Mouse (Mus musculus) CH12.LX (cell line): ENCODE measurements around the gene Lrrc75b. TPM values are rescaled to one million over a fixed set of nuclear protein-coding genes. Genes with fewer than 3 reads are reported as not detected.

Experiments
- DNase-seq: peaks from one replicate; pipeline ENCODE4 v3.0.0-alpha.2; 2013; ENCODE audit errors: extremely low read depth
- H3K27ac ChIP-seq: 2 replicates; pipeline ENCODE4 v1.5.1; 2012; ENCODE audit warnings: low read depth, mild to moderate bottlenecking, control low read depth, moderate library complexity; ENCODE audit not compliant: insufficient read depth
- H3K27me3 ChIP-seq: replicated peaks from 2 replicates; pipeline ENCODE3; 2012; ENCODE audit warnings: inconsistent platforms
- H3K36me3 ChIP-seq, 2 experiments: replicated peaks in 1 of 2; 2 replicates each; pipeline versions ENCODE3 to v1.6.1; 2012; ENCODE audit warnings: inconsistent platforms in 1 of 2, low read length in 1 of 2, mild to moderate bottlenecking in 1 of 2, mixed read lengths in 1 of 2, moderate library complexity in 1 of 2; ENCODE audit not compliant: control insufficient read depth in 1 of 2, insufficient read depth in 1 of 2
- H3K4me1 ChIP-seq, 2 experiments: 2 replicates each; pipeline ENCODE4 v1.6.1; 2012; ENCODE audit warnings: inconsistent platforms in 1 of 2, moderate library complexity in 1 of 2; ENCODE audit not compliant: insufficient read depth in 2 of 2, control insufficient read depth in 1 of 2
- H3K4me2 ChIP-seq: 2 replicates; pipeline ENCODE4 v1.6.1; 2012; ENCODE audit warnings: low read depth, mild to moderate bottlenecking, control low read depth; ENCODE audit not compliant: poor library complexity, insufficient read depth, severe bottlenecking
- H3K4me3 ChIP-seq, 3 experiments: fragments of 150-350 bp in 1 of 3; sonication (generic) in 1 of 3; replicated peaks in 1 of 3; 2 replicates each; pipeline versions ENCODE3 to v1.5.1; 2011 to 2012; ENCODE audit warnings: low read depth in 2 of 3, low read length in 2 of 3, mild to moderate bottlenecking in 2 of 3, moderate library complexity in 2 of 3, control low read depth in 1 of 3, improper control_type of control experiment in 1 of 3, inconsistent platforms in 1 of 3, mixed read lengths in 1 of 3; ENCODE audit not compliant: poor library complexity in 1 of 3
- H3K79me2 ChIP-seq: replicated peaks from 2 replicates; pipeline ENCODE4 v1.6.1; 2012; ENCODE audit warnings: mild to moderate bottlenecking, moderate library complexity; ENCODE audit not compliant: control insufficient read depth, poor library complexity, insufficient read depth, severe bottlenecking; ENCODE audit errors: extremely low read depth
- H3K9ac ChIP-seq: 2 replicates; pipeline ENCODE4 v1.6.1; 2012; ENCODE audit warnings: low read depth, mild to moderate bottlenecking, control low read depth, moderate library complexity; ENCODE audit not compliant: insufficient read depth
- H3K9me3 ChIP-seq: replicated peaks from 2 replicates; pipeline ENCODE3; 2012; ENCODE audit warnings: low read length, inconsistent platforms, mixed read lengths
- CHD1 ChIP-seq: IDR thresholded peaks from 2 replicates; pipeline ENCODE4 v1.6.1; 2012; ENCODE audit warnings: low read depth, low read length, improper control_type of control experiment, inconsistent platforms
- CTCF ChIP-seq, 2 experiments: IDR thresholded peaks in 1 of 2; conservative IDR thresholded peaks in 1 of 2; 2 replicates each; pipeline ENCODE4 v1.5.1; 2011 to 2012; ENCODE audit warnings: low read depth in 2 of 2, low read length in 2 of 2, improper control_type of control experiment in 1 of 2, inconsistent platforms in 1 of 2, mild to moderate bottlenecking in 1 of 2, moderate library complexity in 1 of 2
- E2F4 ChIP-seq: IDR thresholded peaks from 2 replicates; pipeline ENCODE4 v1.6.1; 2011; ENCODE audit warnings: low read depth, low read length, improper control_type of control experiment; ENCODE audit not compliant: insufficient replicate concordance
- ELF1 ChIP-seq: IDR thresholded peaks from 2 replicates; pipeline ENCODE4 v1.6.1; 2014; ENCODE audit warnings: low read depth, mild to moderate bottlenecking, inconsistent platforms, low read length, improper control_type of control experiment
- ETS1 ChIP-seq: conservative IDR thresholded peaks from 2 replicates; pipeline ENCODE4 v1.6.1; 2012; ENCODE audit warnings: low read depth, mild to moderate bottlenecking, inconsistent platforms, low read length, improper control_type of control experiment, moderate library complexity
- GABPA ChIP-seq: IDR thresholded peaks from 2 replicates; pipeline ENCODE4 v1.6.1; 2012; ENCODE audit warnings: low read depth, low read length, improper control_type of control experiment, inconsistent platforms; ENCODE audit not compliant: insufficient replicate concordance
- HCFC1 ChIP-seq: IDR thresholded peaks from 2 replicates; pipeline ENCODE4 v1.6.1; 2012; ENCODE audit warnings: low read depth, mild to moderate bottlenecking, inconsistent platforms, low read length, improper control_type of control experiment
- JUN ChIP-seq: IDR thresholded peaks from 2 replicates; pipeline ENCODE4 v1.6.1; 2011; ENCODE audit warnings: low read depth, mild to moderate bottlenecking, low read length, improper control_type of control experiment, moderate library complexity; ENCODE audit not compliant: insufficient read depth
- JUND ChIP-seq: conservative IDR thresholded peaks from 2 replicates; pipeline ENCODE4 v1.6.1; 2011; ENCODE audit warnings: low read depth, low read length, improper control_type of control experiment
- MAX ChIP-seq: IDR thresholded peaks from 2 replicates; pipeline ENCODE4 v1.6.1; 2011; ENCODE audit warnings: low read length, improper control_type of control experiment
- MEF2A ChIP-seq: IDR thresholded peaks from 2 replicates; pipeline ENCODE4 v1.6.1; 2014; ENCODE audit warnings: low read depth, mild to moderate bottlenecking, inconsistent platforms, low read length, improper control_type of control experiment, borderline replicate concordance
- MYC ChIP-seq: IDR thresholded peaks from 2 replicates; pipeline ENCODE4 v1.6.1; 2011; ENCODE audit warnings: low read depth, mild to moderate bottlenecking, improper control_type of control experiment, low read length
- NELFE ChIP-seq: IDR thresholded peaks from 2 replicates; pipeline ENCODE4 v1.6.1; 2011; ENCODE audit warnings: low read depth, low read length, improper control_type of control experiment
- PAX5 ChIP-seq: IDR thresholded peaks from 2 replicates; pipeline ENCODE4 v1.6.1; 2012; ENCODE audit warnings: low read length, inconsistent platforms, mixed read lengths
- POLR2AphosphoS2 ChIP-seq: IDR thresholded peaks from 2 replicates; pipeline ENCODE4 v1.6.1; 2011; ENCODE audit warnings: low read depth, low read length, improper control_type of control experiment
- SMC3 ChIP-seq: IDR thresholded peaks from 2 replicates; pipeline ENCODE4 v1.6.1; 2011; ENCODE audit warnings: low read depth, low read length, improper control_type of control experiment
- UBTF ChIP-seq: IDR thresholded peaks from 2 replicates; pipeline ENCODE4 v1.6.1; 2012; ENCODE audit warnings: low read depth, mild to moderate bottlenecking, inconsistent platforms, low read length, improper control_type of control experiment, moderate library complexity
- USF1 ChIP-seq: IDR thresholded peaks from 2 replicates; pipeline ENCODE4 v1.6.1; 2014; ENCODE audit warnings: low read depth, mild to moderate bottlenecking, inconsistent platforms, low read length, improper control_type of control experiment
- USF2 ChIP-seq: conservative IDR thresholded peaks from 2 replicates; pipeline ENCODE4 v1.6.1; 2011; ENCODE audit warnings: low read depth, low read length, improper control_type of control experiment
- ZNF384 ChIP-seq: IDR thresholded peaks from 2 replicates; pipeline ENCODE4 v1.6.1; 2012; ENCODE audit warnings: low read depth, low read length, improper control_type of control experiment, inconsistent platforms
- dilution Hi-C: fragments of 300-500 bp; cut with MboI; formaldehyde crosslinking; loops from 2 replicates; pipeline ENCODE4 v1.14.3; 2020; ENCODE audit warnings: low sequenced_read_pairs; ENCODE audit not compliant: extremely low pct_unique_long_range_greater_than_20kb, extremely low pct_ligation_motif_present
- in situ Hi-C: fragments of 300-500 bp; cut with MboI; formaldehyde crosslinking; loops from 3 replicates; pipeline ENCODE4 v1.14.3; 2019; ENCODE audit warnings: low sequenced_read_pairs, low pct_ligation_motif_present, low pct_unique_long_range_greater_than_20kb, mixed read lengths
- polyA plus RNA-seq: library from polyadenylated mRNA; unstranded; fragments of >175 nt; gene quantifications from 2 replicates; pipeline ENCODE4 v1.2.1, GENCODE M21; 2012; ENCODE audit warnings: low read depth; ENCODE audit not compliant: insufficient read length
- total RNA-seq, 2 experiments: library from RNA; depleted of rRNA; stranded (reverse); fragments of 300-350 nt in 1 of 2; fragments of >200 nt in 1 of 2; gene quantifications; 2 replicates each; pipeline ENCODE4 v1.2.3; 2012 to 2014

Gene Lrrc75b
- total and polyA plus RNA-seq, 3 experiments = not detected

DNA sequence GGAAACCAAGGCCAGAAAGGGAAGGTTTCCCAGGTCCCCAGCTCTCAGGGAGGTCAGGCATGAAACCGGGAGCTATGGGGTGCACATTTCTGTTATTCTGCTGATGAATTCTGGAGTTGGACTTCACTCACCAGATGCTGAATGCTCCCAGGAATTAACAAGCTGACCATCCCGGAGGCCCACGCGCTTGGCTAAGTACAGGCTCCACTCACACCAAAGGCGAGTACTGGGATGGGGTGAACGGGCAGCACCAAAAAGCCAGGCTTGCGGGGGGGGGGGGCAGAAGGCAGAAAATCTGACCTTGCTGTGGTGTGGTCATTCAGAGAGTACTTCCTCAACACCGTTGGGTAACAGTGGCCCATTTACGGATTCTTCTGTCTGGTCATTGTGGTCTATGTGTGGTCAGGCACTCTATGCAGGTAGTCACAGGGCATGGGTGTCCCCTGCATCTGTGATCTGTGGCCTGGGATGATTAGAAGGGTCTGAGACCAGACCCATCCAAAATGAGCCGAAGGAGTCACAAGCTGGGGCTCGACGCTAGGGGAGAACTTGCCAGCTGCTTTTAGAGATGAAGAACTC lies 4.6 kb upstream of the Lrrc75b start:
- H3K4me2 ChIP-seq = no peak overlapping the region
- H3K27ac ChIP-seq = no peak overlapping the region
- H3K27me3 ChIP-seq = peaks cover 16% of the 10 kb centered on the region
- no peaks in the 10 kb centered on the region for H3K9me3 ChIP-seq
- no peak overlapping the region for H3K4me3 ChIP-seq
- no peak for DNase-seq
- dilution Hi-C loops = no loop called here
- no peak for TF ChIP-seq POLR2AphosphoS2
- TF ChIP-seq SMC3 = no peak
- no peak for TF ChIP-seq MAX
- no peak for TF ChIP-seq CHD1
- TF ChIP-seq JUND = no peak
- no peak for TF ChIP-seq USF2
- TF ChIP-seq MEF2A = no peak
- TF ChIP-seq ETS1 = no peak
- TF ChIP-seq MYC = no peak
- TF ChIP-seq, all 38 proteins: peak for 0
- Histone ChIP-seq H3K79me2 (no peaks in the 10 kb centered on the region), H3K36me3 (no peaks in the 10 kb centered on the region), H3K4me1 (peaks cover 2 to 19% of the 10 kb centered on the region in 2 experiments), H3K9ac (no peak overlapping the region)
- in situ Hi-C loops = no loop called here

DNA sequence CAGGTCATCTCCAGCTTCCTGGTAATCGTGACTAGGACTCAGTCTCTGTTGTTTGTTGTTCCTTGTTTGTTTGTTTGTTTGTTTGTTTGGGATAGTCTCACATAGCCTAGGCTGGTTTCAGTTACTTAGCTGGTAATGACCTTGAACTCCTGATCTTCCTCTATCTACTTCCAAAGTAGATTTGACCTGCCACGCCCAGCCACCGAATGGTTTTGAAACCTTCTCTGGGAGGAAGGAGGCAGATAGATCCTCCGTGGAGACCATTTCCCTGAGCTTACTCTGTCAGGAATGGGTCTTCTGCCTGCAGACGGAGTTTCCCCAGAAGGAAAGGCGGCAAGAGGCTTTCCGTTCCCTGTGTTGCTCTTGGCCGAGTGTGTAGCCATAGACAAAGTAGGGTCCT lies 2.5 kb upstream of the Lrrc75b start:
- DNase-seq = no peak
- Histone ChIP-seq H3K9me3 (no peaks in the 10 kb centered on the region), H3K4me2 (no peak overlapping the region), H3K36me3 (no peaks in the 10 kb centered on the region), H3K79me2 (no peaks in the 10 kb centered on the region), H3K27me3 (peaks cover 20% of the 10 kb centered on the region), H3K4me1 (peaks cover 13 to 32% of the 10 kb centered on the region in 2 experiments), H3K9ac (no peak overlapping the region), H3K4me3 (no peak overlapping the region), H3K27ac (no peak overlapping the region)
- in situ Hi-C loops = no loop called here
- dilution Hi-C loops = no loop called here
- no peak for TF ChIP-seq E2F4
- TF ChIP-seq CHD1 = no peak
- TF ChIP-seq JUND = no peak
- no peak for TF ChIP-seq POLR2AphosphoS2
- TF ChIP-seq GABPA = no peak
- TF ChIP-seq PAX5 = no peak
- no peak for TF ChIP-seq UBTF
- TF ChIP-seq USF1 = no peak
- TF ChIP-seq HCFC1 = no peak
- TF ChIP-seq NELFE = no peak
- no peak for TF ChIP-seq USF2
- TF ChIP-seq ELF1 = no peak
- TF ChIP-seq ZNF384 = no peak
- no peak for TF ChIP-seq JUN
- TF ChIP-seq MAX = no peak
- no peak for TF ChIP-seq CTCF (conservative IDR thresholded peaks at IDR 0.05 in 1 of 2, IDR thresholded peaks at IDR 0.05 in 1 of 2; ENCODE audit: low read depth in 2 of 2, low read length in 2 of 2)
